Mouse (Mus musculus) C2C12 (cell line): ENCODE data around the gene Lrch3. TPM values are rescaled to one million over a fixed set of nuclear protein-coding genes. Genes with fewer than 3 reads are reported as not detected.
A peak's percentile ranks its signal among the peaks of the same experiment; 100 is the strongest.
"Not testable (repeated sequence)": the region's sequence is repeated elsewhere in the genome, so short reads cannot be mapped to it uniquely, and the experiment has no call there.

Experiments used
- H3K27me3 ChIP-seq: one replicate; pipeline ENCODE4 v1.6.1; 2011; ENCODE audit not compliant: control insufficient read depth, insufficient read depth, insufficient read length
- H3K36me3 ChIP-seq: one replicate; pipeline ENCODE4 v1.6.1; 2011; ENCODE audit not compliant: control insufficient read depth, insufficient read depth
- H3K4me3 ChIP-seq: one replicate; pipeline ENCODE4 v1.5.1; 2011; ENCODE audit warnings: mild to moderate bottlenecking, control low read depth; ENCODE audit not compliant: poor library complexity, insufficient read depth, severe bottlenecking
- H3K79me2 ChIP-seq: one replicate; pipeline ENCODE4 v1.6.1; 2011; ENCODE audit not compliant: control insufficient read depth, insufficient read depth
- H3K79me3 ChIP-seq: one replicate; pipeline ENCODE4 v1.6.1; 2011; ENCODE audit warnings: low read depth, control low read depth
- H3ac ChIP-seq: one replicate; pipeline ENCODE3; 2011; ENCODE audit warnings: low read depth; ENCODE audit not compliant: control insufficient read depth, insufficient read length
- CEBPB ChIP-seq: IDR thresholded peaks from one replicate; pipeline ENCODE4 v1.6.1; 2011; ENCODE audit warnings: low read depth, mild to moderate bottlenecking, control low read depth, moderate library complexity
- CTCF ChIP-seq: IDR thresholded peaks from one replicate; pipeline ENCODE4 v1.5.1; 2011; ENCODE audit not compliant: control insufficient read depth, insufficient read depth, insufficient read length
- FOSL1 ChIP-seq: IDR thresholded peaks from one replicate; pipeline ENCODE4 v1.8.0; 2011; ENCODE audit warnings: mild to moderate bottlenecking, low read length; ENCODE audit not compliant: poor library complexity, insufficient read depth, severe bottlenecking
- MAX ChIP-seq: IDR thresholded peaks from one replicate; pipeline ENCODE4 v1.6.1; 2011; ENCODE audit warnings: mild to moderate bottlenecking, control low read depth
- MYOD1 ChIP-seq: IDR thresholded peaks from one replicate; pipeline ENCODE4 v1.6.1; 2011; ENCODE audit warnings: low read depth; ENCODE audit not compliant: control insufficient read depth, insufficient read length
- MYOG ChIP-seq: IDR thresholded peaks from one replicate; pipeline ENCODE4 v1.6.1; 2011; ENCODE audit not compliant: control insufficient read depth, insufficient read length; ENCODE audit errors: extremely low read depth
- USF1 ChIP-seq: IDR thresholded peaks from one replicate; pipeline ENCODE4 v1.6.1; 2011; ENCODE audit warnings: low read depth, mild to moderate bottlenecking, control low read depth, moderate library complexity
- polyA plus RNA-seq: library from polyadenylated mRNA; unstranded; fragments of >200 nt; fragmentation: generic; extraction: Trizol; gene quantifications from one replicate; pipeline ENCODE4 v1.2.1, GENCODE M21; 2012; ENCODE audit warnings: missing spikeins

The Lrch3 gene
- polyA plus RNA-seq, 1 experiment, result 6.7 TPM

GRCm38 (mm10) chr16:32901360-32902050, 12.4 kb upstream of the Lrch3 start:
- no peak overlapping the region for H3K4me3 ChIP-seq
- H3ac ChIP-seq, result no peak overlapping the region
- peaks cover 81% of the 10 kb centered on the region for H3K36me3 ChIP-seq
- H3K27me3 ChIP-seq, result no peaks in the 10 kb centered on the region
- H3K79me2 ChIP-seq, result no peaks in the 10 kb centered on the region
- H3K79me3 ChIP-seq, result no peaks in the 10 kb centered on the region
- TF ChIP-seq FOSL1 (no peak), MYOG (no peak), USF1 (no peak), CTCF (no peak), CEBPB (no peak), MAX (no peak), MYOD1 (no peak)

GRCm38 (mm10) chr16:32902051-32902428, 11.9 kb upstream of the Lrch3 start:
- Histone ChIP-seq H3ac (no peak overlapping the region), H3K4me3 (no peak overlapping the region), H3K27me3 (no peaks in the 10 kb centered on the region), H3K79me2 (no peaks in the 10 kb centered on the region), H3K79me3 (no peaks in the 10 kb centered on the region), H3K36me3 (peaks cover 84% of the 10 kb centered on the region)
- TF ChIP-seq MYOG (no peak), CEBPB (no peak), USF1 (no peak), MAX (no peak), CTCF (no peak), FOSL1 (no peak), MYOD1 (no peak)

GRCm38 (mm10) chr16:32906186-32906585, 7.7 kb upstream of the Lrch3 start:
- Histone ChIP-seq H3K4me3 (no peak overlapping the region), H3ac (no peak overlapping the region), H3K36me3 (peaks cover 59% of the 10 kb centered on the region), H3K79me3 (no peaks in the 10 kb centered on the region), H3K79me2 (no peaks in the 10 kb centered on the region), H3K27me3 (no peaks in the 10 kb centered on the region)
- TF ChIP-seq CEBPB (no peak), CTCF (no peak), MYOG (no peak), FOSL1 (no peak), MYOD1 (no peak), MAX (no peak), USF1 (no peak)

- Histone ChIP-seq H3K4me3 (no peak overlapping the region), H3K79me2 (no peaks in the 10 kb centered on the region), H3K27me3 (no peaks in the 10 kb centered on the region), H3ac (no peak overlapping the region), H3K79me3 (no peaks in the 10 kb centered on the region), H3K36me3 (peaks cover 55% of the 10 kb centered on the region)
- no peak for TF ChIP-seq MAX
- TF ChIP-seq FOSL1, result no peak
- no peak for TF ChIP-seq MYOG
- no peak for TF ChIP-seq CEBPB
- peak; percentile 52 for TF ChIP-seq USF1
- no peak for TF ChIP-seq CTCF
- TF ChIP-seq MYOD1, result no peak
Observed at GRCm38 (mm10) chr16:32906727-32907126, 7.2 kb upstream of the Lrch3 start.

- Histone ChIP-seq H3K36me3 (peaks cover 5% of the 10 kb centered on the region), H3K79me3 (peaks cover 38% of the 10 kb centered on the region), H3K79me2 (peaks cover 42% of the 10 kb centered on the region), H3ac (no peak overlapping the region), H3K27me3 (no peaks in the 10 kb centered on the region), H3K4me3 (no peak overlapping the region)
- TF ChIP-seq MYOD1 (no peak), CEBPB (no peak), MYOG (no peak), FOSL1 (no peak), CTCF (no peak), MAX (no peak), USF1 (no peak)
Observed at GRCm38 (mm10) chr16:32913212-32913611, 688 bp upstream of the Lrch3 start.

- peaks cover 6% of the 10 kb centered on the region for H3K36me3 ChIP-seq
- H3K79me3 ChIP-seq, result peaks cover 55% of the 10 kb centered on the region
- peaks cover 64% of the 10 kb centered on the region for H3K79me2 ChIP-seq
- no peaks in the 10 kb centered on the region for H3K27me3 ChIP-seq
- peak overlapping the region; percentile 80 for H3K4me3 ChIP-seq
- no peak for TF ChIP-seq USF1
- TF ChIP-seq CEBPB, result no peak
- no peak for TF ChIP-seq MYOG
- no peak for TF ChIP-seq MYOD1
- no peak for TF ChIP-seq CTCF
- no peak for TF ChIP-seq FOSL1
- no peak for TF ChIP-seq MAX
- no peak overlapping the region for H3ac ChIP-seq
Observed at GRCm38 (mm10) chr16:32915292-32916068, 1.6 kb downstream of the Lrch3 start.

GRCm38 (mm10) chr16:32926629-32927028, 12.7 kb downstream of the Lrch3 start:
- Histone ChIP-seq H3K79me2 (peaks cover 62% of the 10 kb centered on the region), H3K36me3 (peaks cover 19% of the 10 kb centered on the region)
- not testable (repeated sequence) for H3K27me3 ChIP-seq

More at GRCm38 (mm10) chr16:32926629-32927028, 12.7 kb downstream of the Lrch3 start:
- H3K79me3 ChIP-seq, result peaks cover 30% of the 10 kb centered on the region
- not testable (repeated sequence) for H3ac ChIP-seq, H3K4me3 ChIP-seq
